Mouse (Mus musculus) neural tube, embryonic 13.5 days (tissue): ENCODE results near the gene Pacsin2. TPM values are rescaled to one million over a fixed set of nuclear protein-coding genes. Genes with fewer than 3 reads are reported as not detected.

Experiments
- polyA plus RNA-seq: library from polyadenylated mRNA; unstranded; fragments of >200 nt; fragmentation: Nextera tagmentation; extraction: Ambion mirVana; gene quantifications from 2 replicates; pipeline ENCODE4 v1.2.1, GENCODE M21; 2015

Pacsin2 gene
- polyA plus RNA-seq, 1 experiment from 2014 or later, result 29.6 TPM

Other genes with a start within 250 kb of the Pacsin2 start
- 2.5 and 3.5 TPM in 2 replicates for gene A4galt, start 212.8 kb downstream of the Pacsin2 start, polyA plus RNA-seq
- 39.6 and 43.5 TPM in 2 replicates for gene Arfgap3, start 114.4 kb downstream of the Pacsin2 start, polyA plus RNA-seq
- 107 and 108 TPM in 2 replicates for gene Ttll1, start 46.3 kb upstream of the Pacsin2 start, polyA plus RNA-seq
- gene Bik, start 62.3 kb upstream of the Pacsin2 start, polyA plus RNA-seq, result 1.2 and 1.5 TPM in 2 replicates
- 13.1 and 13.4 TPM in 2 replicates for gene Tspo, start 99.0 kb upstream of the Pacsin2 start, polyA plus RNA-seq
- 33.4 and 36.3 TPM in 2 replicates for gene Mcat, start 99.2 kb upstream of the Pacsin2 start, polyA plus RNA-seq
- gene Ttll12, start 130.6 kb upstream of the Pacsin2 start, polyA plus RNA-seq, result 37.3 and 42.0 TPM in 2 replicates